ENCODE assay signal across 25 mouse cellular contexts in genomic region chr13:53389471-53389870, GRCm38 (mm10). TPM values are rescaled to one million over a fixed set of nuclear protein-coding genes. Genes with fewer than 3 reads are reported as not detected.
DNase-seq lines count a peak whose midpoint lies in the region; ATAC-seq and TF ChIP-seq lines count a peak whose summit lies in the region.
"Had no signal": no experiment of that assay in that cellular context is flagged by ENCODE, and none has a peak within 500 bp of the region (broad histone marks: within the 10 kb centered on the region; RNA-seq: fewer than 3 reads in every experiment).

No protein-coding gene starts in this region.

- H3K36me3 ChIP-seq in stomach, postnatal 0 days (ENCODE audit: control insufficient read depth, insufficient read depth, low read length) = no peaks in the 10 kb centered on the region
- H3K36me3 ChIP-seq: forebrain, embryonic 15.5 days; hindbrain, embryonic 13.5 days; limb, embryonic 12.5 days; stomach, embryonic 15.5 days had no signal

- intact Hi-C loops in heart, postnatal 25 days (cut with DNase I) = no loop called here

- no peaks in the 10 kb centered on the region for H3K9me3 ChIP-seq in stomach, postnatal 0 days (ENCODE audit: control insufficient read depth, low read length)
- H3K9me3 ChIP-seq: forebrain, embryonic 15.5 days; hindbrain, embryonic 13.5 days; limb, embryonic 12.5 days; stomach, embryonic 15.5 days had no signal

- whole genome bisulfite sequencing in stomach, postnatal 0 days = 64% methylated on average over 2 of the region's 2 CpGs

- no peak overlapping the region for H3K4me2 ChIP-seq in stomach, postnatal 0 days (replicated peaks; ENCODE audit: low read depth)
- H3K4me2 ChIP-seq: forebrain, embryonic 15.5 days; heart, embryonic 11.5 days; hindbrain, embryonic 13.5 days; limb, embryonic 12.5 days; liver, embryonic 11.5 days; stomach, embryonic 15.5 days had no signal

- H3K27ac ChIP-seq in stomach, postnatal 0 days (replicated peaks) = peak overlapping the region; percentile 24; the same call in 1 of the 2 replicates
- H3K27ac ChIP-seq: forebrain, embryonic 15.5 days; hindbrain, embryonic 13.5 days; limb, embryonic 12.5 days; stomach, embryonic 15.5 days had no signal

- no peak for TF ChIP-seq CTCF in stomach, postnatal 0 days (IDR thresholded peaks at IDR 0.05; ENCODE audit: low read depth)

- no peaks in the 10 kb centered on the region for H3K4me1 ChIP-seq in stomach, postnatal 0 days (replicated peaks; ENCODE audit: control insufficient read depth, insufficient read depth)
- H3K4me1 ChIP-seq: forebrain, embryonic 15.5 days; stomach, embryonic 15.5 days had no signal

- ATAC-seq in stomach, postnatal 0 days (ENCODE audit: low FRiP score, low TSS enrichment) = no peak
- ATAC-seq: forebrain, embryonic 15.5 days; intestine, embryonic 16.5 days; Patski had no signal

- no peak for TF ChIP-seq EP300 in stomach, postnatal 0 days (optimal IDR thresholded peaks at IDR 0.05)

- H3K4me3 ChIP-seq in stomach, postnatal 0 days (ENCODE audit: low read depth, low read length) = no peak overlapping the region
- H3K4me3 ChIP-seq: forebrain, embryonic 15.5 days; hindbrain, embryonic 13.5 days; limb, embryonic 12.5 days; stomach, embryonic 15.5 days had no signal

- H3K9ac ChIP-seq in stomach, postnatal 0 days (ENCODE audit: low read length) = no peak overlapping the region
- H3K9ac ChIP-seq: forebrain, embryonic 15.5 days; hindbrain, embryonic 13.5 days; limb, embryonic 12.5 days; stomach, embryonic 15.5 days had no signal

- DNase-seq in heart, adult 11 months = peak; percentile 30
- DNase-seq in heart, postnatal 25 days (ENCODE audit: low spot score) = no peak
- peak; percentile 87 for DNase-seq in gonadal fat pad, adult 2 months (ENCODE audit: low read depth)
- DNase-seq in lung, postnatal 14 days = peak; percentile 10
- no peak for DNase-seq in stomach, postnatal 0 days (ENCODE audit: low spot score)
- DNase-seq in kidney, adult 18-20 months = no peak
- no peak for DNase-seq in layer of hippocampus, adult 9-10 months (ENCODE audit: low spot score)
- DNase-seq: cerebellum, adult 9-10 months; cerebellum, postnatal 36 days; gastrocnemius, postnatal 36 days; heart, postnatal 4 days; kidney, adult 9 months; kidney, postnatal 10 days; layer of hippocampus, adult 9-11 months; midbrain, embryonic 14.5 days; retina, postnatal 1 day had no signal

- H3K27me3 ChIP-seq in stomach, postnatal 0 days (ENCODE audit: control insufficient read depth, insufficient read depth, low read length) = no peaks in the 10 kb centered on the region
- H3K27me3 ChIP-seq: forebrain, embryonic 15.5 days had no signal

RNA-seq across cellular contexts. Expression of gene Sptlc1, which starts 12.3 kb away (rescaled TPM):
- total RNA-seq in heart, postnatal 25 days (2021) = 10 to 100 TPM; 13.7 to 13.9 TPM
- 22.6 and 23.8 TPM in 2 replicates for polyA plus RNA-seq in gonadal fat pad, adult 2 months (2012; rRNA removed)
- polyA plus RNA-seq in stomach, postnatal 0 days (2015; fragmentation: Nextera tagmentation; extraction: Ambion mirVana) = 37.3 and 38.8 TPM in 2 replicates
- total RNA-seq: MEL had no signal

Comparison
In these comparisons a context has a peak if more than half of its experiments do, and no peak if none do; other contexts are left out.
1. DNase-seq: peak in heart, adult 11 months (single experiment), gonadal fat pad, adult 2 months (single experiment) and lung, postnatal 14 days (single experiment); none in heart, postnatal 25 days (single experiment), stomach, postnatal 0 days (single experiment), kidney, adult 18-20 months (single experiment) and layer of hippocampus, adult 9-10 months (single experiment).